Mouse (Mus musculus) limb, embryonic 10.5 days (tissue): ENCODE data around the gene Mrps25. TPM values are rescaled to one million over a fixed set of nuclear protein-coding genes. Genes with fewer than 3 reads are reported as not detected.

Experiments used
- DNase-seq: peaks from one replicate; pipeline ENCODE4 v3.0.0-alpha.2; 2017; ENCODE audit warnings: low spot score
- H3K27ac ChIP-seq: fragments of 300-500 bp; sonication (generic); 2 replicates; pipeline ENCODE4 v1.5.1; 2016; ENCODE audit warnings: mild to moderate bottlenecking
- H3K27me3 ChIP-seq: fragments of 300-500 bp; sonication (generic); 2 replicates; pipeline ENCODE4 v1.6.1; 2016; ENCODE audit warnings: low read depth, mild to moderate bottlenecking; ENCODE audit not compliant: poor library complexity, severe bottlenecking
- H3K36me3 ChIP-seq: fragments of 300-500 bp; sonication (generic); 2 replicates; pipeline ENCODE4 v1.6.1; 2016; ENCODE audit warnings: mild to moderate bottlenecking, moderate library complexity
- H3K4me1 ChIP-seq: fragments of 300-500 bp; sonication (generic); 2 replicates; pipeline ENCODE4 v1.6.1; 2016
- H3K4me3 ChIP-seq: fragments of 300-500 bp; sonication (generic); 2 replicates; pipeline ENCODE4 v1.5.1; 2016; ENCODE audit warnings: mild to moderate bottlenecking, moderate library complexity
- H3K9me3 ChIP-seq: fragments of 300-500 bp; sonication (generic); replicated peaks from 2 replicates; pipeline ENCODE4 v1.6.1; 2016; ENCODE audit warnings: mild to moderate bottlenecking
- WGBS: fragments of 180-500 bp; shearing (Covaris S2); methylation state at CpG from one replicate; pipeline ENCODE4 v1.1.7; 2016; 5-methylcytosine and 5-hydroxymethylcytosine counted together
- polyA plus RNA-seq: library from polyadenylated mRNA; unstranded; fragments of >200 nt; fragmentation: Nextera tagmentation; extraction: Ambion mirVana; gene quantifications from 2 replicates; pipeline ENCODE4 v1.2.1, GENCODE M21; 2016

Gene Mrps25
- polyA plus RNA-seq, 1 experiment from 2014 or later, result 97.2 TPM

DNA sequence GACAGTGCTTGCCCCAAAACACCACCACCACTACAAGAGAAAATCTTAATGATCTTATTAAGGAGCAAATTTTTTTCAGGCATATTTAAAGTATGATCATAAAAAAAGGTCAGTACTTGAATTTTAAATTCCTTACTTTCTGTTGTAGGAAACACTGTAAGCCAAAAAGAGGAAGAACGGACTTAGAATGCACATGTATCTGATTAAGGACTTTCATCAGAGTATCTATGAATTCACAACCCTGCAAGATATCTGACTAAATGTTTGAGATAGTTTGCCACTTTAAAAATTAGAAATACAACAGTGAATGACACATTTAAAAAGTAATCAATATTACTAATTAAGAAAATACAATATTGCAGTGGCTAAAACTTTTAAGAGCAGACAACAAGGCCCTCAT lies 7.4 kb downstream of the Mrps25 start:
- Histone ChIP-seq H3K9me3 (no peaks in the 10 kb centered on the region), H3K4me1 (no peaks in the 10 kb centered on the region), H3K36me3 (peaks cover 87% of the 10 kb centered on the region), H3K4me3 (no peak overlapping the region), H3K27me3 (no peaks in the 10 kb centered on the region), H3K27ac (no peak overlapping the region)
- 100% methylated on average over 1 of the region's 1 CpGs for WGBS
- no peak for DNase-seq

DNA sequence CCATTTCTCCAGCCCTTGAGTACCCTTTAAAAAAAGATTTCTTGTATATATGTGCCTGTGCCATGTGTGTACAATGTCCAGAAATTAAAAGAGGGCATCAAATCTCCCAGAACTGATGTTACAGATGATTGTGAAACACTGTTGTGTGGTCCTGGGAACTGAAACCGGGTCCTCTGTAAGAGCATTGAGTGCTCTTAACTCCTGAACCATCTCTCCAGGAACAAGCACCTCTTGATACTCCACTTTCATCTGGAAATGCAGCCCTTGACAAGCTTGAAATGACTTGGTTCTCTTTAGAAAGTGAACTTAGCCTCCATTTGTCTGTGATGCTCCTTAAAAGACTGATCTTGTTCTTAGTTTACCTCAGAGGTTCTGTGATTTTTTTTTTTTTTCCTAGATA lies 21.1 kb downstream of the Mrps25 start:
- H3K27ac ChIP-seq, result no peak overlapping the region
- no peaks in the 10 kb centered on the region for H3K27me3 ChIP-seq
- WGBS, result 89% methylated on average over 1 of the region's 1 CpGs
- H3K4me1 ChIP-seq, result no peaks in the 10 kb centered on the region
- no peak for DNase-seq
- no peaks in the 10 kb centered on the region for H3K9me3 ChIP-seq
- no peak overlapping the region for H3K4me3 ChIP-seq
- peaks cover 98% of the 10 kb centered on the region for H3K36me3 ChIP-seq

DNA sequence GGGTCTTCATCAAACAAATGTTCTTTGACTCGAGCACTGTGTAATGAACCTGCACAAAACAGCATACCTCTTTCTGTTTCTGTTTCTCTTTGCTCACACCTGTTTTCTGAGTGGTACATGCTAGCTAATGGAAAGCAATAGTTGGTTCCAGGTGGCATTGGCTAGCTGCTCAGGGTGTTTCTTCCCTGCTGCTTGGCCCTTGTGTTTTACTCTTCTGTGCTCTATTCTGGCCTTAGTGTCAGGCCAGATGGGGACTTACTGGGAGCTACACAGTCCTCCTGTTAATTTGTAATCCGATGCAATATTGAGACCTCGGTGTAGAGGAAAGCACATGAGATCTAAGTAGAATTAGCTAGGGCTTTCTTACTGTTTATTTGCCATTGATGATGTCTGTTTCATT lies 25.0 kb downstream of the Mrps25 start:
- H3K4me1 ChIP-seq, result no peaks in the 10 kb centered on the region
- H3K4me3 ChIP-seq, result no peak overlapping the region
- no peak for DNase-seq
- H3K27ac ChIP-seq, result no peak overlapping the region
- H3K36me3 ChIP-seq, result peaks cover 99% of the 10 kb centered on the region
- 95% methylated on average over 3 of the region's 3 CpGs for WGBS
- H3K9me3 ChIP-seq, result no peaks in the 10 kb centered on the region
- H3K27me3 ChIP-seq, result no peaks in the 10 kb centered on the region

DNA sequence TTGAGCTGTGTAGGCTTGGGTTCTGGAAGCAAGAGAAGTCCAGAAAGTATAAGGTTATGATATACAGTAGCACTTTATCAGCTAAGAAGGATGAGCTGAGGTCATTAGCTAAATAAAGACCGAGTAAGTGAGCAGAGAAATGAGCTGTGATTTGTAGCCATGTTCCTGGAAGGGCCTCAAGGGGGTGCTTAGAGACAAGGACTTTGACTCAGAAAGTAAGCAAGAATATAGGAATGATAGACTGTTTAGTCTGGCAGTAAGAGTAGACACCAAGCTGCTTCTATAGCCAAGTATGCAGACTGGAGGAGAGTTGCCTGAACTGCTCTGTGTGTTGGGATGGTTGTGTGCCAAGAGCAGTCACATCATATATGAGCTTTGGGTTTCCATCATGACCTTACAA lies 30.1 kb downstream of the Mrps25 start:
- H3K36me3 ChIP-seq, result peaks cover 89% of the 10 kb centered on the region
- H3K27me3 ChIP-seq, result no peaks in the 10 kb centered on the region
- no peak overlapping the region for H3K4me3 ChIP-seq
- H3K4me1 ChIP-seq, result no peaks in the 10 kb centered on the region
- DNase-seq, result no peak
- H3K9me3 ChIP-seq, result no peaks in the 10 kb centered on the region
- H3K27ac ChIP-seq, result no peak overlapping the region
- 89% methylated on average over 1 of the region's 1 CpGs for WGBS

GRCm38 (mm10) chr6:92145881-92146280 lies 38.0 kb downstream of the Mrps25 start:
- no peak for DNase-seq
- Histone ChIP-seq H3K27me3 (no peaks in the 10 kb centered on the region), H3K4me3 (no peak overlapping the region), H3K4me1 (no peaks in the 10 kb centered on the region), H3K9me3 (no peaks in the 10 kb centered on the region), H3K27ac (no peak overlapping the region), H3K36me3 (peaks cover 60% of the 10 kb centered on the region)
- 97% methylated on average over 4 of the region's 4 CpGs for WGBS

- peaks cover 30% of the 10 kb centered on the region for H3K36me3 ChIP-seq
- H3K4me1 ChIP-seq, result no peaks in the 10 kb centered on the region
- WGBS, result 88% methylated on average over 2 of the region's 2 CpGs
- DNase-seq, result no peak
- H3K9me3 ChIP-seq, result no peaks in the 10 kb centered on the region
- H3K27ac ChIP-seq, result no peak overlapping the region
- H3K4me3 ChIP-seq, result no peak overlapping the region
- H3K27me3 ChIP-seq, result no peaks in the 10 kb centered on the region
These were observed 47.5 kb downstream of the Mrps25 start for GRCm38 (mm10) chr6:92136356-92136755.

DNA sequence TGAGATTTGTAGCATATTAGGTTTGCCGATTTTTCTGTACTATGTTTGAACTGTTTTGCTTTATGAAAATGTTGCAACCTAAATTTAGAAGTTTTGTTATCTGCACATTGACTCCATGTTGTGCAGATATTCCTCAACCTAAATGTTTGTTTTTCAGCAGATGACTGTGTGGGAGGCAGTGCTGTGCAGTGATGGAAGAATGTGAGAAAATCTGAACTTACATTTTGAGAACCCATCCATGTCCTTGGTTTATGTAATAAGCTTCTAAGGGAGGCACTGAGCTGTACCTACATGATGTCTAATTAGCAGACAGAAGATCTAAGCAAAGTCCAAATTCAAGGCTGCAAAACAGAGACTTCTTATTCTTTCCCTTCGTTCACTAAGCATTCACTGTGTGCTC lies 50.2 kb downstream of the Mrps25 start:
- no peaks in the 10 kb centered on the region for H3K9me3 ChIP-seq
- no peak overlapping the region for H3K4me3 ChIP-seq
- 92% methylated on average over 2 of the region's 2 CpGs for WGBS
- no peak for DNase-seq
- H3K4me1 ChIP-seq, result no peaks in the 10 kb centered on the region
- H3K27ac ChIP-seq, result no peak overlapping the region
- H3K27me3 ChIP-seq, result no peaks in the 10 kb centered on the region
- peaks cover 10% of the 10 kb centered on the region; the same call in 1 of the 2 replicates for H3K36me3 ChIP-seq

DNA sequence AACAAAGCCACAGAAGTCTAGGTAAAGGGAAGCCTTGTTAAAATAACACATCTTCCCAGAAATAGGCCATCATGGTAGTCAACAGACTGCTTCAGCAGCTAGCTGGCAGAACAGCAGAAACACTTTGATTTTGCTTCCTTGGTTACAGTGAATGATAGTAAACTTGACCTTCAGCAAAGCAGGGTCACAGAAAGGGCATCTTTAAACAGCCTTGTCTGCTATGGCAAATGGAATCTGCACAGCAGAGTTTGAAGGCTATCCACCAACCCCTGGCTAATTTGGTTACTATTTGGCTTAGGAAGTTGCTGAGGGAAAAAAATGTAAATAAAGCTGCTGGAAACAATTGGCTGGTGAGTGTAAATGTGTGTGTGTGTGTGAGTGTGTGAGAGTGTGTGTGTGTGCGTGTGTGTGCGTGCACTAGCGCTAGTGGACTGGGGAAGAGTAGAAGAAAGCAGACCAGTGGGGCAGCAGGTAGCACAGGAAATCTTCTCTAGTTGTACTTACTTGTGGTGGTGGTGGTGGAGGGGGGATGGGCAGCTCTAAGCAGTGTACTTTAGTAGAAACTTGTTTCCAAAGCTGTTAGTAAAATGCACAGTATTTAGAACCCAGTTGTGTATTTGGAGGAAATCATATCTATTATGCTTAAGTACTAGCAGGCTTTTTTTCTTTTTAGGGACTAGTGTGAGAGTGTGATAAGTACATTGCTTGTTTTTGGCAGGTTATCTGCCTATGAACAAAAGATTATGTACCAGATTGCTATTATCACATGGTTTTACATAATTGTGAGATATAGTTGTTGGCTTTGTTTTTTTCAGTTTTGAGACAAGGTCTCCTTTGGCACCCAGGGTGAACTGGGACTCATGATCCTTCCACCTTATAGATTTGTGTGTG lies 51.6 kb downstream of the Mrps25 start:
- H3K27me3 ChIP-seq, result no peaks in the 10 kb centered on the region
- H3K36me3 ChIP-seq, result peaks cover 10% of the 10 kb centered on the region; the same call in 1 of the 2 replicates
- 90% methylated on average over 3 of the region's 3 CpGs for WGBS
- H3K4me3 ChIP-seq, result no peak overlapping the region
- no peaks in the 10 kb centered on the region for H3K4me1 ChIP-seq
- DNase-seq, result no peak
- H3K27ac ChIP-seq, result no peak overlapping the region
- no peaks in the 10 kb centered on the region for H3K9me3 ChIP-seq

GRCm38 (mm10) chr6:92131456-92131855 lies 52.4 kb downstream of the Mrps25 start:
- Histone ChIP-seq H3K4me1 (no peaks in the 10 kb centered on the region), H3K27ac (no peak overlapping the region), H3K27me3 (no peaks in the 10 kb centered on the region), H3K4me3 (no peak overlapping the region), H3K36me3 (peaks cover 10% of the 10 kb centered on the region; the same call in 1 of the 2 replicates), H3K9me3 (no peaks in the 10 kb centered on the region)
- 95% methylated on average over 1 of the region's 1 CpGs for WGBS
- DNase-seq, result no peak

DNA sequence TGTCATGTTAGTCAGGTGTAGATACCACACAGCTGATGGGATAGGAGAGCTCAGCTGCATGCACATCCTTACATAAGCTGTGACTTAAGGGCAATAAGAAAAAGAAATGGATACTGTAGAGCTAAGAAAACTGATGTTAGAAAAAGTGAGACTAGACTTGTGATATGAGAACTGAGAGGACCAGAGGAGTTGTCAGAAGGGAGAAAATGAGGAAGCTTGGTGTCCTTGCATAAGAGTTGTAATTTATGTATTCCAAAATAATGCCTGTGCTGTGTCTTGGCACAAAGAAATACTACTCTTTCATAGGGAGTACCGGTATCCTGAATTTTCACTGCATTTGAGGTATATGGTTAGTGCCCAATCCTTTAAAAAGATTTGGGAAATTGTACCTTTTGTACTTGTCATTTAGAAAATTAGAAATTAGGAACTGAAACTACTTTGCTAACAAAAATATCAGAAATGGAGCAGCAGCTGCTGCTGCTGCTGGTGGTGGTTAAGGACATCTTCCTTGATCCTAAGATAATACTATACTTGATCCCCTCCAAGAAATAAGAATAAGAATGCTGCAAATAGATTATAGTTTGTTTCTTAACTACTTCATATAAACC lies 56.9 kb downstream of the Mrps25 start:
- DNase-seq, result no peak
- WGBS, result 92% methylated on average over 1 of the region's 1 CpGs
- no peaks in the 10 kb centered on the region for H3K36me3 ChIP-seq
- no peak overlapping the region for H3K4me3 ChIP-seq
- no peak overlapping the region for H3K27ac ChIP-seq
- H3K9me3 ChIP-seq, result no peaks in the 10 kb centered on the region
- H3K27me3 ChIP-seq, result no peaks in the 10 kb centered on the region
- no peaks in the 10 kb centered on the region for H3K4me1 ChIP-seq

- no peak overlapping the region for H3K27ac ChIP-seq
- H3K9me3 ChIP-seq, result no peaks in the 10 kb centered on the region
- H3K27me3 ChIP-seq, result no peaks in the 10 kb centered on the region
- no peak for DNase-seq
- H3K4me3 ChIP-seq, result no peak overlapping the region
- H3K4me1 ChIP-seq, result no peaks in the 10 kb centered on the region
- peaks cover 3% of the 10 kb centered on the region; the same call in 1 of the 2 replicates for H3K36me3 ChIP-seq
These were observed 59.3 kb downstream of the Mrps25 start for GRCm38 (mm10) chr6:92124547-92124946.
